Comparison of ENCODE assay signal across 20 mouse cellular contexts in genomic region chr5:135115241-135115640, GRCm38 (mm10). TPM values are rescaled to one million over a fixed set of nuclear protein-coding genes. Genes with fewer than 3 reads are reported as not detected.
DNase-seq lines count a peak whose midpoint lies in the region; ATAC-seq and TF ChIP-seq lines count a peak whose summit lies in the region.
"Had no signal": no experiment of that assay in that cellular context is flagged by ENCODE, and none has a peak within 500 bp of the region (broad histone marks: within the 10 kb centered on the region; RNA-seq: fewer than 3 reads in every experiment).

No protein-coding gene starts in this region.

- H3K4me3 ChIP-seq in intestine, postnatal 0 days (ENCODE audit: low read depth, low read length): no peak overlapping the region
- H3K4me3 ChIP-seq in intestine, embryonic 16.5 days (ENCODE audit: low read length): no peak overlapping the region
- H3K4me3 ChIP-seq in brown adipose tissue, adult 24 weeks (ENCODE audit: insufficient read depth, low read depth, low read length): no peak overlapping the region
- H3K4me3 ChIP-seq in liver, embryonic 15.5 days (replicated peaks): no peak overlapping the region
- no peak overlapping the region for H3K4me3 ChIP-seq in forebrain, embryonic 15.5 days
- H3K4me3 ChIP-seq: embryonic facial prominence, embryonic 10.5 days; heart, embryonic 10.5 days; hindbrain, embryonic 15.5 days; limb, embryonic 10.5 days; lung, embryonic 15.5 days; midbrain, embryonic 13.5 days had no signal

- no peak overlapping the region for H3K27ac ChIP-seq in intestine, postnatal 0 days (ENCODE audit: low read depth, low read length)
- no peak overlapping the region for H3K27ac ChIP-seq in intestine, embryonic 16.5 days (ENCODE audit: low read length)
- 0 out of 2 replicates have a peak overlapping the region, but pooled peaks have one; percentile 1 for H3K27ac ChIP-seq in brown adipose tissue, adult 24 weeks (replicated peaks; ENCODE audit: low read depth, low read length)
- no peak overlapping the region; the same call in 1 of the 2 replicates for H3K27ac ChIP-seq in liver, embryonic 15.5 days (replicated peaks)
- H3K27ac ChIP-seq in forebrain, embryonic 15.5 days (replicated peaks): no peak overlapping the region
- H3K27ac ChIP-seq: embryonic facial prominence, embryonic 10.5 days; heart, embryonic 10.5 days; hindbrain, embryonic 15.5 days; limb, embryonic 10.5 days; lung, embryonic 15.5 days; midbrain, embryonic 13.5 days had no signal

- H3K9me3 ChIP-seq in intestine, postnatal 0 days (ENCODE audit: control insufficient read depth): no peaks in the 10 kb centered on the region
- H3K9me3 ChIP-seq in intestine, embryonic 16.5 days (ENCODE audit: control insufficient read depth, low read length): no peaks in the 10 kb centered on the region
- H3K9me3 ChIP-seq in liver, embryonic 15.5 days (replicated peaks): no peaks in the 10 kb centered on the region
- no peaks in the 10 kb centered on the region for H3K9me3 ChIP-seq in forebrain, embryonic 15.5 days
- H3K9me3 ChIP-seq: embryonic facial prominence, embryonic 10.5 days; heart, embryonic 10.5 days; hindbrain, embryonic 15.5 days; limb, embryonic 10.5 days; lung, embryonic 15.5 days; midbrain, embryonic 13.5 days had no signal

- no peaks in the 10 kb centered on the region; the same call in 1 of the 2 replicates for H3K4me1 ChIP-seq in intestine, postnatal 0 days (replicated peaks; ENCODE audit: control insufficient read depth, insufficient read depth, low read length)
- peaks cover 3% of the 10 kb centered on the region; the same call in 1 of the 2 replicates for H3K4me1 ChIP-seq in intestine, embryonic 16.5 days (ENCODE audit: control insufficient read depth, insufficient read depth, low read length)
- H3K4me1 ChIP-seq in brown adipose tissue, adult 24 weeks (ENCODE audit: control insufficient read depth, insufficient read depth, insufficient read length, low read length): peaks cover 4% of the 10 kb centered on the region
- peaks cover 8% of the 10 kb centered on the region; the same call in 1 of the 2 replicates for H3K4me1 ChIP-seq in liver, embryonic 15.5 days (replicated peaks)
- no peaks in the 10 kb centered on the region for H3K4me1 ChIP-seq in forebrain, embryonic 15.5 days
- H3K4me1 ChIP-seq: hindbrain, embryonic 15.5 days; midbrain, embryonic 13.5 days had no signal

- peak; percentile 57 for DNase-seq in yolk sac, embryonic 10.5 days (ENCODE audit: low spot score)
- DNase-seq in embryo, embryonic 10 days (ENCODE audit: low spot score): no peak
- no peak for DNase-seq in lung, adult 18-20 months
- DNase-seq: cerebellum, adult 11 months; cerebellum, postnatal 25 days; heart, postnatal 14 days; kidney, adult 8-10 months; thymus, adult 2 months had no signal

- peak; percentile 49 for ATAC-seq in intestine, postnatal 0 days
- ATAC-seq in intestine, embryonic 16.5 days: no peak
- ATAC-seq in liver, embryonic 15.5 days (ENCODE audit: insufficient read depth): peak; percentile 36
- ATAC-seq in forebrain, embryonic 15.5 days (replicated peaks): no peak
- ATAC-seq: forebrain, embryonic 16.5 days; midbrain, embryonic 13.5 days had no signal

- H3K9ac ChIP-seq in intestine, postnatal 0 days (ENCODE audit: low read depth, low read length): no peak overlapping the region
- no peak overlapping the region for H3K9ac ChIP-seq in intestine, embryonic 16.5 days (ENCODE audit: low read depth, low read length)
- no peak overlapping the region for H3K9ac ChIP-seq in liver, embryonic 15.5 days
- H3K9ac ChIP-seq in forebrain, embryonic 15.5 days (replicated peaks): no peak overlapping the region
- H3K9ac ChIP-seq: hindbrain, embryonic 15.5 days; lung, embryonic 15.5 days; midbrain, embryonic 13.5 days had no signal

- no peaks in the 10 kb centered on the region for H3K36me3 ChIP-seq in intestine, postnatal 0 days (ENCODE audit: control insufficient read depth, insufficient read depth)
- no peaks in the 10 kb centered on the region for H3K36me3 ChIP-seq in intestine, embryonic 16.5 days (ENCODE audit: control insufficient read depth, insufficient read depth, low read length)
- H3K36me3 ChIP-seq in liver, embryonic 15.5 days (replicated peaks): no peaks in the 10 kb centered on the region
- H3K36me3 ChIP-seq in forebrain, embryonic 15.5 days: no peaks in the 10 kb centered on the region
- H3K36me3 ChIP-seq: embryonic facial prominence, embryonic 10.5 days; heart, embryonic 10.5 days; hindbrain, embryonic 15.5 days; limb, embryonic 10.5 days; lung, embryonic 15.5 days; midbrain, embryonic 13.5 days had no signal

- no peak for TF ChIP-seq CTCF in intestine, postnatal 0 days (IDR thresholded peaks at IDR 0.05; ENCODE audit: low read depth)

- H3K4me2 ChIP-seq in intestine, postnatal 0 days (replicated peaks; ENCODE audit: low read depth): no peak overlapping the region
- no peak overlapping the region for H3K4me2 ChIP-seq in intestine, embryonic 16.5 days (ENCODE audit: low read depth, low read length)
- H3K4me2 ChIP-seq in liver, embryonic 15.5 days: no peak overlapping the region
- H3K4me2 ChIP-seq in forebrain, embryonic 15.5 days (replicated peaks): no peak overlapping the region
- H3K4me2 ChIP-seq: hindbrain, embryonic 15.5 days; lung, embryonic 15.5 days; midbrain, embryonic 13.5 days had no signal

- 54% methylated on average over 8 of the region's 8 CpGs for WGBS in intestine, postnatal 0 days
- WGBS in intestine, embryonic 16.5 days: 71% methylated on average over 8 of the region's 8 CpGs
- WGBS in liver, embryonic 15.5 days (ENCODE audit: insufficient replicate concordance): 48% methylated on average over 8 of the region's 8 CpGs
- 84% methylated on average over 8 of the region's 8 CpGs for WGBS in forebrain, embryonic 15.5 days

- H3K27me3 ChIP-seq in intestine, postnatal 0 days (replicated peaks; ENCODE audit: control insufficient read depth, insufficient read depth, low read length): no peaks in the 10 kb centered on the region
- H3K27me3 ChIP-seq in intestine, embryonic 16.5 days (replicated peaks; ENCODE audit: control insufficient read depth, insufficient read depth, low read length): no peaks in the 10 kb centered on the region
- peaks cover 18% of the 10 kb centered on the region for H3K27me3 ChIP-seq in liver, embryonic 15.5 days
- no peaks in the 10 kb centered on the region for H3K27me3 ChIP-seq in forebrain, embryonic 15.5 days

RNA-seq across cellular contexts. Expression of gene Mlxipl, which starts 25.6 kb away (rescaled TPM):
- 13.7 and 16.2 TPM in 2 replicates for polyA plus RNA-seq in intestine, postnatal 0 days (2015; fragmentation: Nextera tagmentation; extraction: Ambion mirVana)
- polyA plus RNA-seq in intestine, embryonic 16.5 days (2015; fragmentation: Nextera tagmentation; extraction: Ambion mirVana): 8.2 and 9.5 TPM in 2 replicates
- 174 and 262 TPM in 2 replicates for polyA plus RNA-seq in brown adipose tissue, adult 24 weeks (2012; ENCODE audit: insufficient read depth, insufficient read length, missing spikeins)
- 9.6 and 11.9 TPM in 2 replicates for polyA plus RNA-seq in liver, embryonic 15.5 days (2015; fragmentation: Nextera tagmentation; extraction: Ambion mirVana)
- 1.1 and 1.4 TPM in 2 replicates for polyA plus RNA-seq in forebrain, embryonic 15.5 days (2015; fragmentation: Nextera tagmentation; extraction: Ambion mirVana)

RNA-seq across cellular contexts. Expression of gene Tbl2, which starts 34.2 kb away (rescaled TPM):
- polyA plus RNA-seq in intestine, postnatal 0 days (2015; fragmentation: Nextera tagmentation; extraction: Ambion mirVana): 17.7 and 18.0 TPM in 2 replicates
- polyA plus RNA-seq in intestine, embryonic 16.5 days (2015; fragmentation: Nextera tagmentation; extraction: Ambion mirVana): 26.1 and 27.4 TPM in 2 replicates
- polyA plus RNA-seq in brown adipose tissue, adult 24 weeks (2012; ENCODE audit: insufficient read depth, insufficient read length, missing spikeins): 7.5 and 8.2 TPM in 2 replicates
- 11.7 and 12.2 TPM in 2 replicates for polyA plus RNA-seq in liver, embryonic 15.5 days (2015; fragmentation: Nextera tagmentation; extraction: Ambion mirVana)
- 16.8 and 17.5 TPM in 2 replicates for polyA plus RNA-seq in forebrain, embryonic 15.5 days (2015; fragmentation: Nextera tagmentation; extraction: Ambion mirVana)

RNA-seq across cellular contexts. Expression of gene Vps37d, which starts 37.2 kb away (rescaled TPM):
- 2.5 and 2.9 TPM in 2 replicates for polyA plus RNA-seq in intestine, postnatal 0 days (2015; fragmentation: Nextera tagmentation; extraction: Ambion mirVana)
- polyA plus RNA-seq in intestine, embryonic 16.5 days (2015; fragmentation: Nextera tagmentation; extraction: Ambion mirVana): 2.9 TPM in 2 replicates
- 1.1 TPM in 1 of 2 replicates, not detected in the other for polyA plus RNA-seq in brown adipose tissue, adult 24 weeks (2012; ENCODE audit: insufficient read depth, insufficient read length, missing spikeins)
- 0.13 and 0.30 TPM in 2 replicates for polyA plus RNA-seq in liver, embryonic 15.5 days (2015; fragmentation: Nextera tagmentation; extraction: Ambion mirVana)
- 35.1 and 36.3 TPM in 2 replicates for polyA plus RNA-seq in forebrain, embryonic 15.5 days (2015; fragmentation: Nextera tagmentation; extraction: Ambion mirVana)

RNA-seq across cellular contexts. Expression of gene Bud23, which starts 50.5 kb away (rescaled TPM):
- 40.0 and 40.6 TPM in 2 replicates for polyA plus RNA-seq in intestine, postnatal 0 days (2015; fragmentation: Nextera tagmentation; extraction: Ambion mirVana)
- polyA plus RNA-seq in intestine, embryonic 16.5 days (2015; fragmentation: Nextera tagmentation; extraction: Ambion mirVana): 84.6 and 109 TPM in 2 replicates
- polyA plus RNA-seq in brown adipose tissue, adult 24 weeks (2012; ENCODE audit: insufficient read depth, insufficient read length, missing spikeins): 28.3 and 31.3 TPM in 2 replicates
- 52.7 and 56.4 TPM in 2 replicates for polyA plus RNA-seq in liver, embryonic 15.5 days (2015; fragmentation: Nextera tagmentation; extraction: Ambion mirVana)
- 89.0 and 92.8 TPM in 2 replicates for polyA plus RNA-seq in forebrain, embryonic 15.5 days (2015; fragmentation: Nextera tagmentation; extraction: Ambion mirVana)

RNA-seq across cellular contexts. Expression of gene Dnajc30, which starts 51.2 kb away (rescaled TPM):
- polyA plus RNA-seq in intestine, postnatal 0 days (2015; fragmentation: Nextera tagmentation; extraction: Ambion mirVana): 35.9 and 40.7 TPM in 2 replicates
- polyA plus RNA-seq in intestine, embryonic 16.5 days (2015; fragmentation: Nextera tagmentation; extraction: Ambion mirVana): 33.9 and 39.2 TPM in 2 replicates
- polyA plus RNA-seq in brown adipose tissue, adult 24 weeks (2012; ENCODE audit: insufficient read depth, insufficient read length, missing spikeins): 14.3 and 21.1 TPM in 2 replicates
- polyA plus RNA-seq in liver, embryonic 15.5 days (2015; fragmentation: Nextera tagmentation; extraction: Ambion mirVana): 14.3 and 14.9 TPM in 2 replicates
- polyA plus RNA-seq in forebrain, embryonic 15.5 days (2015; fragmentation: Nextera tagmentation; extraction: Ambion mirVana): 34.6 and 39.8 TPM in 2 replicates

Comparison
In these comparisons a context has a peak if more than half of its experiments do, and no peak if none do; other contexts are left out.
1. ATAC-seq: peak in intestine, postnatal 0 days (single experiment) and liver, embryonic 15.5 days (single experiment); none in intestine, embryonic 16.5 days (single experiment) and forebrain, embryonic 15.5 days (single experiment).
2. RNA of gene Mlxipl, which starts 25.6 kb away (polyA plus RNA-seq): 174 to 262 TPM in brown adipose tissue, adult 24 weeks; 13.7 to 16.2 TPM in intestine, postnatal 0 days, 9.6 to 11.9 TPM in liver, embryonic 15.5 days, 8.2 to 9.5 TPM in intestine, embryonic 16.5 days and 1.1 to 1.4 TPM in forebrain, embryonic 15.5 days; every median in the first group is over 10 times any median in the second.